Mouse (Mus musculus): ENCODE measurements around the gene Olfr263.
A peak's percentile ranks its signal among the peaks of the same experiment; 100 is the strongest.
"Not testable (repeated sequence)": the region's sequence is repeated elsewhere in the genome, so short reads cannot be mapped to it uniquely, and the experiment has no call there.

Olfr263 gene

DNA sequence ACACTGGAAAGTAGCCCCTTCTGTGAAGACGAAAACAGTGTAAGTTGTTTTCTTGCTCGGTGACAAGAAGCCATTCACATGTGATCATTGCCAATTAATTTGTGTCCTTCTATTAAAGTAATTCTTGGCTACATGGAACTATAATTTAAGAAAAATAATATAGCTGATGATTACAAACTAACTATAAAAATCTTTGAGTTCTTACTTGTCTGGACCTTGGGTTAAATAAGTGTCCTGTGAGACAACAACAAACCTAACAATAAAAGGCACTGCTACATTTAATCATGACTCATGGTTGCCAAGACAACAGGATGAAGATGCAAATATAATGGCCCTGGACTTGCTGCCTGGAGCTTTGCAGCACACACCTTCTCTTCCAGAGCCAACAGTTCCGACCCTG lies at the start of gene Olfr263:
Olfr263 (plus strand) TSS at position 301 of the 400 bp plus-strand sequence.
- not testable (repeated sequence) for DNase-seq (ENCODE audit: low spot score in 2 of 2)

DNA sequence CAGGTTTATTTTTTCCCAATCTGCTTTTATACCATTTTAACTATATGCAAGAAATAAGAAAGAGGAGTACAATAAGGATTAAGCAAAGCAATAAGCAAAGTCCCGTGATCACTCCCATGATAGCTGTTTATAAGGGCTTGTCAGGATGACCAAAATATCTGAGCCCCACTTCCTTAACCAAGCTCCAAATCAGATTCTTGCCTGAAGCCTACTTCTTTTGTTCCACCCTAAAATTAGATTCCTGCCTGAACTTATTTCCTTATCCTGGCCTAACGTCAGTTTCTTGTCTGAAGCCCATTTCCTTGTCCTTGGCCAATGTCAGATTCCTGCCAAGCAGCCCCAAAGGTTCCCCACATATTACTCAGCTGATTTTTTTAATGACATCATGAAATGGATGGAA lies 46.8 kb upstream of the Olfr263 start:
- no peak for DNase-seq (ENCODE audit: low spot score in 2 of 2)

DNA sequence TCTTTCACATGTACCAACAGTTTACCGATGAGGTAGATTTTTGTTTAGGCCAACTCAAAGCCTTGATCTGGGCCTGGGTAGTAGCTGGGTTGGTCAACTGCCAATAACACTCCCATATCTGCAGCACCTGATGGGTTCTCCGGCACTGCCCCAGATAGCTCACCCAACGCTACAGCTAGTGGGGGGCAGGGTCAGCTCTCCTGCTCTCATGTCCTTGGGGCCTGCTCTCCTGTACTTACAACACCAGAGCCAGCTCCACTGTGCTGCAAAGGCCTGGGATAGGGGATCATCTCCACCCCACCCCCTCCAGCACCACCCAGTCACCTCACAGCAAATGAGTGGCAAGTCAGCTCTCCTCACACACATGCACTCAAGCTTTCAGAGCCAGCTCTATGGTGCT lies 19.7 kb upstream of the Olfr263 start:
- no peak for DNase-seq (ENCODE audit: low spot score in 2 of 2)

DNA sequence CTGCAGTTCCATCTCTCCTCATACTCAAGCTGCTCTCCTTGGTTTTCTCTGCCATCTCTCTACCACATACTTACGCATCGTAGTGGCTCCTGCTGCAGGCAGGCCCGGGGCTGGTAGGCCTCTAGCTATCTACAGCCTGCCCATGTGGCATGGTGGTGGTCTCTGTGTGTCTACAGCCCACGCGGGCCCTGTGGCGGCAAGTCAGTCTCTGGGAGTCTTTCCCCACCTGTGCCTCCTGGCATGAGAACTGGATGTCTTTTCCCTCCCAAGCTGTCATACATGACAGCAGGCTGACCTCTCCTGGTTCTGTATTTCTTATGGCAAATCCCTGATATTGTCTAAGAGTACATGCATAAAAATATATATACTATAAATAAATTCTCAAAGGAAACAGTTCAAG lies 19.0 kb upstream of the Olfr263 start:
- no peak for DNase-seq (ENCODE audit: low spot score in 2 of 2)

DNA sequence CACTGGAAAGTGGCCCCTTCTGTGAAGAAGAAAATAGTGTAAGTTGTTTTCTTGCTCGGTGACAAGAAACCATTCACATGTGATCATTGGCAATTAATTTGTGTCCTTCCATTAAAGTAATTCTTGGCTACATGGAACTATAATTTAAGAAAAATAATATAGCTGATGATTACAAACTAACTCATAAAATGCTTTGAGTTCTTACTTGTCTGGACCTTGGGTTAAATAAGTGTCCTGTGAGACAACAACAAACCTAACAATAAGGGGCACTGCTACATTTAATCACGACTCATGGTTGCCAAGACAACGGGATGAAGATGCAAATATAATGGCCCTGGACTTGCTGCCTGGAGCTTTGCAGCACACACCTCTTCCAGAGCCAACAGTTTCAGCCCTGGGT lies 18.3 kb upstream of the Olfr263 start, which contains the start of gene Olfr1369-ps1:
Olfr1369-ps1 (plus strand) TSS at position 301 of the 400 bp plus-strand sequence.
- not testable (repeated sequence) for DNase-seq (ENCODE audit: low spot score in 2 of 2)

DNA sequence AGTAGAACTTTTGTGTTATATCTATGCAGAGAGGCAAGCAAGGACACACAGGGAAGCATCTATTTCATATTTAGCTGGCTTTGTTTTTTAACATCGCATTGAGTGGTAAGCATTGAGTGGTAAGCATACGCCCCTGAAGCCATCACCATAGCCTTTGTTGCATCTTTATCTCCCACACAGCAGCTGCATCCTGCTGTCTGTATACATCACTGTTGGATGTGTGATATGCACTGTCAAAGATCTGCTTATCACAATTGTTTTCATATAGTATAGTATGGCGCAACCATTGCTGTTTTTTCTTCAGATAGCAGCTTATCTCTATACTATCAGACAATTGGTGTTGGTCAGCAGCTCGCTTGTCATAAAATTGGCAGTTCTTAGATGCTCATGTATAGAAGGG lies 15.3 kb upstream of the Olfr263 start:
- no peak for DNase-seq (ENCODE audit: low spot score in 2 of 2)

DNA sequence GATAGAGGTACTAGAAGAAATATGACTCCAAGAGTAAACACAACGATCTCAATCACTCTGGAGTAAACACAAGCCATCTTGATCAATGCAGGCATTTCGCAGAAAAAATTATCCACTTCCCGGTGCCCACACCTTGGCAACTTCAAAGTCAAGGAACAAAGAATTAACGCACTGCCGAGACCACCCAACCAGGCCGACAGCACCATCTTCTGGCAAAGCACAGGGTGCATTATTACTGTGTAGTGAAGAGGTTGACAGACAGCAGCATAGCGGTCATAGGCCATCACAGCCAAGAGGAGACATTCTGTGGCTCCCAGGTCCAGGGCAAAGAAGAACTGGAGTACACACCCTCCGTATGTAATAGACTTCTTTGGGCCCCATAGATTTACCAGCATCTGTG lies 13.0 kb downstream of the Olfr263 start:
- DNase-seq (ENCODE audit: low spot score in 2 of 2): no peak

DNA sequence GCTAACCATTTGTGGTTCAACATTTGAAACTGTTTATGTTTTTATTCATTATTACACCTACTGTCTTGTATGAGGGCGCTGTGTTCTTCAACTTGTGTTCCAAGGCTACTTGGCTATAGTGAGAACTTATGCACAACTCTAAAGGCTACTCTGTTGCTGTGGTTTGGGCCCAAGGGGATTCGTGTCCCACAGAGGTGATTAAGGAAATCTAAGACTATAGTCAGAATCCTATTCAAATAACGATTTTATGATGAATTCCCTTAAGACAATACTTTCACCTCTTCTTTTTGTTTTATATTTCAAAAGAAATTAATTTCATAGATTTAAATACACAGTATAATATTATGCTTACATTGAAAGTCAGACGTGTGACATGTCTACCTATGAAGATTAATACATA lies 16.3 kb downstream of the Olfr263 start, which contains the start of gene Olfr1368:
Olfr1368 (minus strand) TSS at position 101 of the 400 bp plus-strand sequence.
- DNase-seq (ENCODE audit: low spot score in 2 of 2): no peak

DNA sequence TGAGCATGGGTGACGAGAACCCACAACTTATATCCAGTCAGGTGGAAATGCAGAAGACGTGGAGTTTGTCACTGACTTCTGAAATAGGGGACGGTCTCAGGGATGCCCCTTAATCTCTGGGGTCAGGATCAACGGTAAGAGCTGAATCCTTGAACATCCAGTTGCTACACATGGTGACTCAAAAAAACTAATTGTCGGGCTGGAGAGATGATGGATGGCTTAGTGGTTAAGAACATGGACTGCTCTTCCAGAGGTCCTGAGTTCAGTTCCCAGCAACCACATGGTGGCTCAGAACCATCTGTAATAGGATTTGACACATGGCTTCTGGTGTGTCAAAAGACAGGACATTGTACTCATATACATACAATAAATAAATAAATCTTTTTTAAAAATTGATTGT lies 26.4 kb downstream of the Olfr263 start:
- no peak for DNase-seq (ENCODE audit: low spot score in 2 of 2)

DNA sequence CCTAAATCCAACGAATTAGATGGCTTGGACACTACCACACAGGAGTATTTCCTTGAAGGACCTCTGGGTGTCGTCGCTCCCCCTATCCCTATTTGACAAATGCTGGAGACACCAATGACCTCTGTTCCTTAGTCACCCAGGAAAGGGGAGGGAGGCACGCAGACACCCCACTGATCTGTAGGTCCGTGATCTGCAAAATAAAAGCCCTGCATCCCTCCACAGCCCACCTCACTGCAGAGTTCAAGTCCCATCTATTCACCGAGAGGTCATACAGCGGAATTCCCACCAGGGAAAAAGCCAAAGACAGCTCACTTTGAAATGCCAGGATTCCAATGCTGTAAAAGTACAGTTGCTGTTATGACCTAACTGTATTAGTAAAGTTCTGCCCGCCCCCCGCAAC lies 28.6 kb downstream of the Olfr263 start:
- DNase-seq (ENCODE audit: low spot score in 2 of 2): no peak

DNA sequence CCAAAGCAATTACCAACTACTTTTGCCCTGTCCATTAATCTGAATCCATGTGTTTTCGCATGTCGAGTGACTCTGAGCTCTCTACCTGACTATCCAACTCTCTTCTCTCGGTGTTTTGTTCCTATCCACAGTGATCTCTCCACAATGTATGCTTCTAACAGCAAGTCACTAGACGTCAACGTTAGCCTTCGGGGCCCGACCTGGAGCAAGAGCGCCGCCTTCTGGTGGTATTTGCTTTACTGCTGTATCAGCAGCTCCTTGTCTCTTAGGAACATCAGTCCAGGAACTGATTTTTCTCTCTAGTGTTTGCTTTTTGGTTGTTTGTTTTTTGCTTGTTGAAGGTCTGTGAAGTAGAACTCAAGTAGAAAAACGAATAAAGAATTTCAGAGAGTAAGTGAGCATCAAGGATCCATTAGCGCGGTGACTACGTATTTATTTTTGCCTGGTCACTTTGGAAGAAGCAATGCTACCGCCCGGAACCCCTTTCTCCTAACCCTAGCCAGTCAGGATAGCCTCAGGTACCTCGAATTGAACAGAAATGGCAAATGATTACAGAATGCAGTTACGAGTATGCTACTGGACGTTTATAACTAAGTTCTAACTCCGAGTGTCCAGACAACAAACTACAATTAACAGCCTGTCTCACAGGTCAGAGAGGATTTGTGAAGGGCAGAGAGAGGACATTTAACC lies 29.5 kb downstream of the Olfr263 start:
- DNase-seq (ENCODE audit: low spot score in 2 of 2): peak; percentile 73 to 81

DNA sequence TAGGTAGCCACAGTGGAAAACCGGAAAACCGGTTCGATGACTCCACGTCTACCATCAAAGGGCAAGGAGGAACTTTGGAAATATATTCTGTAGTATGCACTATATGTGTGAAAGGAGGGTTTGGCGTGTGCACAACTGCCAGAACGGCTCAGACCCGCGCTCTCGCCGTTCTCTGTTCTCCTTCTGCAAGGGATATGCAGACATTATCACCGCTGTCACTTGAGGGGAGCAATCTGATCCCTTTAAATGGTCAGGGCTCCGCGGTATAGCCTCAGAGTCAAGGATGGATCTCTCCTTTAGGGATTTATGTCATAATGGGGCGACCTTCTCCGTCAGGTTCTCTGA lies 30.0 kb downstream of the Olfr263 start:
- DNase-seq (ENCODE audit: low spot score in 2 of 2): no peak

DNA sequence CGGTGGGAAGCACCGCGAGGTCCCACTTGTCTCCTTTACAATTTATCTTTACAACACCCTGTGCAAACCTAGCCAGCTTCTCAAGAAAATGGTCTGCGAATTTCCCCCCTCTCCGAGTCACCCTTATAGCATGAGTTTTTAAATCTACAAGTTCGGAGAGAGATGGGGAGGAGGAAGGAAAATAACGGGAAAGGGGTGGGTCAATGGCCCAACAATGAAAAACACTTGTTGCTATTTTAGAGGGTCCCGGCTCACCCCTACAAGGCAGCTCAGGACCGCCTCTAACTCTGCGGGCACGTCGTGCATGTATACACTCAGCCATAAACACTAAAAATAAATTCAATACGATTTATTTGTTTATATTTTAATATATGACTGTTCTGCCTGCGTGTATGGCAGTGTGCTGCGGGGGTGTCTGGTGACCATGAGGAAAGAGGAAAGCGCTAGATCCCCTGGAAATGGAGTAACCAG lies 30.6 kb downstream of the Olfr263 start:
- no peak for DNase-seq (ENCODE audit: low spot score in 2 of 2)

DNA sequence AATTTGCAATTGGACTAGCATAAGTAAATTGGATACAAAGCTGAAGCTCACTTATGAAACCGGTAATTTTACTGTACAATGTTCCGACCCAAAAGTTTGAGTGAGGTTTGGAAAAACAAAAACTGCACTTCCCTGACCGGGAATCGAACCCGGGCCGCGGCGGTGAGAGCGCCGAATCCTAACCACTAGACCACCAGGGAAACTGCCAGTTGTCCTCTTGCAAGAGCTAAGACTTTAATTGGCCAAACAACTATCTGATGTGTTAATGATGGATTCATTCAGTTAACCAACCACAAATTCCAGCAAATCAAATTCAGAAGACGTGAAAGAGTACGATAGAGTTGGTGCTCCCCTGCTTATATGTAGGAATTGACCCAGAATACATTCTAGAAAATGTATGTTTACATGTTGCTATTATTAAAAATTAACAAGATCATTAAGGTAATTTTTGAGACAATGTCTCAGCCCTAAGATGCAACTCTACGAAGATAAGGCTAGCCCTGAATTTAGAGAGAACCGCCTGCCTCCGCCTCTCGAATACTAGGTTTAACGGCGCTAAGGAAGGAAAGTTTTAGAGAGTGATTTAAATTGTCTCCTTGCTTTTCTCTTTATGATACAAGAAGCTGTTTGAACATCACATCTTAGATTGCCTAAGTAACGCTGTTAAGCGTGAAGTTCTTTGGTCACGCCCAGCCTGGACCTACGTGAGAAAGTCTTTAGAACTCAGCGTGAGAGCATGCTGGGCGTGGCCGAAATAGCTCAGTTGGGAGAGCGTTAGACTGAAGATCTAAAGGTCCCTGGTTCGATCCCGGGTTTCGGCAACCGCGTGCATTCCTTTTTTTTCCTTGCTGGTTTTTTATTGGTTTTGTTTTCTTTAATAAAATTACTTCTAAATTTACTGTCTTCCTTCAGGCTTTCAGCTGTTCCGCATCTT lies 31.5 kb downstream of the Olfr263 start:
- peak; percentile 97 to 98 for DNase-seq (ENCODE audit: low spot score in 2 of 2)

DNA sequence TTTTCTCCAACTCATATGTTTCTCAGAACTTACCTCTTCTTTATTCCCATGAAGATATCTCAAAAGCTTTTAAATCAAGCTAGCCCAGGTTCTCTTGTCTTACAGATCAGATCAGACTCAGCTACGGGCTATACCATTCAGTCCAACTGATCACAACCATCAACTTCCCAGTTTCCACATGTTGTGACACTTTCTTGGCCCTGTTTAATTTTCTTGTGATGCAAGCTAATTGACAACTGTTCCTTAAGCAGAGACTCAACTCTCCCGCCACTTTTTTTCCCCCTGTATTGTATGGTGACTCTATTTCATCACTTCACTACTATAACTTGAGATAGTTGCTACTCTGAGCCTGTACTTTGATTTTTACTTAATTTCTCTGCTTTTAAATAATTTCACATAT lies 32.2 kb downstream of the Olfr263 start:
- DNase-seq (ENCODE audit: low spot score in 2 of 2): no peak

DNA sequence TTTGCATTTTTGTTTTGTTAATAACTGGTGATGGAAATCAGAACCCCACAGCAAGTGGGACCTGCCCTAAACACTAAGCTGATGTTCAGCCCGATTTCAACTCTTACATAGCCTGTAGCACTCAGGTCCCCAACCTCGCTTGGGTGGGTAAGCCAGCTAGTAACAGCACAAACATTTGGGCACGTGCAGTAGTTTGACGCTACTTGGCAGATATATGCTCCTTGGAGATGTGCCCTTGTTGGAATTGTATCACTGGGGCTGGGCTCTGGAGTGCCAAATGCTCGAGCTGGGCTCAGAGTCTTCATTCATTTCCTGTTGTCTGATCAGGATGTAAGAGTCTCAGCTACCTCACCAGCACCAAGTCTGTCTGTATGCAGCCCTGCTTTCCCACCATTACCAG lies 33.2 kb downstream of the Olfr263 start:
- DNase-seq (ENCODE audit: low spot score in 2 of 2): no peak

DNA sequence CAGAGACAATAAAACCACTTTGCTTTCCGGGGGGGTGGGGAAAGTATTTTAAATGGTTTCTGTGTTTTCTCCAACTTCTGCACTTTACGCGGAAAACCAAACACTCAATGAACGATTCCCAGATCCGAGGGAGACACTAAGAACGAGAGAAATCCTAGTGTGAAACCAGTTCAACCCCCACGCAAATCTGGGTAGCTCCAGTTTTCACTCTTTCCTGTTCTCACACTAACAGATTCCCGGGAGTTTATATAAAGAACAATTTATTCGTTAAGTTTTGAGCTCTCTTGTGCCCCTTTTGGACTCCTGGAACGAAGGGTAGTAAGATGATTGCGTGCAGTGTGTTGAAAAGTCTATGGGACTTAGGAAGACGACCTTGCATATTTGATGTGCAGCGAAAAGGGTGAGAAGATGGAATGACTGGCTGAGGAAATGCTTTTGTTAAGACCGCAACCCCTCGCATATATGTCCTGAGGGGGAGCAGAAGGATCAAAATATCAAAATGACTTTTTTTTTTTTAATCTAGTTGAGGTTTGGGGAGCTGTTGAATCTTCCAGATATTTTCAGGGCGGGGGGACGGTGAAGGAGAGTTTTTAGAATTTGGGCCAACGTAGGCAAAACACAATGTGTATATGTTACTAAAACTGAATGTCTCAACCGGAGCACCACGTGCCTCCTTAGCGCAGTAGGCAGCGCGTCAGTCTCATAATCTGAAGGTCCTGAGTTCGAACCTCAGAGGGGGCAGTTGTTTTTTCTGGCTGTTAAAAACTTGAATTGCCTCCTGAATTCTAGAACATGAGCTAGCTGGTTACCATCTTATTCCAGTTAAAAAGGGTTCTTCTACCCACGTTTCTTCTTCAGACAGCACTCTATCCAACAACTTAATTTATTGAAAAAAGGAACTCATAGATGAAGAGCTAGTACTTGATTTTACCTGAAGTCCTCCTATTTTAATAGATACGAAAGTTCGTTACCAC lies 37.8 kb downstream of the Olfr263 start:
- peak; percentile 74 to 85 for DNase-seq (ENCODE audit: low spot score in 2 of 2)

DNA sequence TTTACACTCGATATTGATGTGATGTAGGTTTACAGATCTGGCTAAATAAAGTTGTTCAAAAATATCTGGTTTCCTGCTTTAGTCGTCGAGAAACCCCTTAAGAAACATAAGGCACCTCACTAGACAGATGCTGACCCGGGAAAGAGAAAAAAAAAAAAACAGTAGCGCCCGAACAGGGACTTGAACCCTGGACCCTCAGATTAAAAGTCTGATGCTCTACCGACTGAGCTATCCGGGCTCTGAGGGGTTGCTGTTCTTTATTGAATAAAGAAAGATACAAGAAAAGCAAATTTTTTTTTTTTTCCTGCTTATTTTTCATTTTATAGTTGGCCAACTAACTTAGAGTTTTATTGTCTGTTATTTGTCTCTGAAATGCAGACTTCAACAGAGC lies 38.5 kb downstream of the Olfr263 start:
- DNase-seq (ENCODE audit: low spot score in 2 of 2): no peak

DNA sequence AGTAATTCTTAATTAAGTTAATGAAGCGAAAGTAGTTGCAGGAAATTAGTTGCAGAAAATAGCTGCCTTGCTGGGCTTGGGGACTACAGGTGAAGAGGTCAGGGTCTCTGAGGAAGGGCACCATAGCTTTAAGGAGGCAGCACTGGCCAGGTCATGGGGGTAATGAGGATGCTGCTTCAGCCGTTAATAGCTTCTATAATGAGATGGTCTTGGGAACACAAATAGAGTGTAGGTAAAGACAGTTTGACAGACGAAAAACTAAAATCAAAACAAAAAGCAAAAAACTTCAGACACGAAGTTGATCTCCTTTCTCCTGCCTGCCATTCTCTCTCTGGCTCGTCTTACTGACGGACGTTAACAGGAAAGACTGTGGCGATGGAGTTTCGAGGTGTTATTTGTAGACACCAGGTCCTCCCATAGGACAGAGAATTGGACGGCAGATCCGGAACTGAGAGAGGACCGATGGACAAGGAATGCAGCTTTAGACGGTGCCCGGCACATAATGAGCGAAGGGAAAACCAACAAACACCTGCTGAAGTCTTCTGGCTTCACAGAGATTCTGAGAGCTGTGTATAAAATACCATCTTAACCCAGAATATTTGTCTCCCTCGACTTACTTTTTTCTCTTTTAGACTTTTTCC lies 39.1 kb downstream of the Olfr263 start:
- no peak for DNase-seq (ENCODE audit: low spot score in 2 of 2)

DNA sequence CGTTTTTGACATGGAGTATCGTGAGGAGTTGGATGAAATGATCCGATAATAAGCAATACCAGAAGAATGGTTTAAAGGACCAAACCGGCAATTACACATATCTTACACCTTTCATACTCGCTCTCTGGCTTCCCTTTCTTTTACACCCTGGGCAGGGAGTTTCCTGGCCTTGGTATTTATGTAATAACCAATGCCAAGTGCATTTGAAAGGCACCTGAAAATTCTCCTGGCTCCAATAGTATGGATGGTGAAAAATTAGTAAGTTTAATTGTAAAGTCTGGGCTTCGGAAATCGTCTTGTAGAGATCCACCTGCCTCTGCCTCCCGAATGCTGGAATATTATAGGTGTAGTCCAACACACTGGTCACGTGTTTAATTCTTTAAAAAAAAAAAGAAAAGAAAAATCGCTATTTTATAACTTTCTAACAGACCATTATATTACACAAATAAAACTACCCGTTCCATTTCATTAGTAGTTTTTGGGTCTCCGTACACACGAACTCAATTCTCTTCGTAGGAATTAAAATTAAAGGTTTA lies 39.8 kb downstream of the Olfr263 start:
- DNase-seq (ENCODE audit: low spot score in 2 of 2): no peak

All from frontal cortex, postnatal 25 days (tissue).